Mouse (Mus musculus) thymus, adult 2 months (tissue): ENCODE measurements around the gene Supt16. TPM values are rescaled to one million over a fixed set of nuclear protein-coding genes. Genes with fewer than 3 reads are reported as not detected.

Experiments used
- DNase-seq: peaks from one replicate; pipeline ENCODE4 v3.0.0; 2021
- H3K27ac ChIP-seq: fragments of 200-500 bp; 2 replicates; pipeline ENCODE4 v1.5.1; 2012; ENCODE audit warnings: low read length, control low read depth; ENCODE audit not compliant: control insufficient read depth, insufficient read depth
- H3K27me3 ChIP-seq: fragments of 200-500 bp; 2 replicates; pipeline ENCODE4 v1.6.1; 2012; ENCODE audit warnings: mild to moderate bottlenecking, low read length, moderate library complexity, mixed read lengths; ENCODE audit not compliant: control insufficient read depth, insufficient read depth
- H3K36me3 ChIP-seq: fragments of 200-500 bp; 2 replicates; pipeline ENCODE4 v1.6.1; 2012; ENCODE audit warnings: mild to moderate bottlenecking, low read length, moderate library complexity; ENCODE audit not compliant: control insufficient read depth, insufficient read depth
- H3K4me1 ChIP-seq: fragments of 200-500 bp; replicated peaks from 2 replicates; pipeline ENCODE4 v1.6.1; 2012; ENCODE audit warnings: low read length; ENCODE audit not compliant: control insufficient read depth, insufficient read depth
- H3K4me3 ChIP-seq: fragments of 200-500 bp; 2 replicates; pipeline ENCODE4 v1.5.1; 2012; ENCODE audit warnings: mild to moderate bottlenecking, low read length, control low read depth, moderate library complexity; ENCODE audit not compliant: control insufficient read depth, insufficient read depth
- CTCF ChIP-seq: fragments of 200-500 bp; IDR thresholded peaks from 2 replicates; pipeline ENCODE4 v1.5.1; 2012; ENCODE audit warnings: mild to moderate bottlenecking, control low read depth, low read length, moderate library complexity, borderline replicate concordance; ENCODE audit not compliant: control insufficient read depth, poor library complexity, insufficient read depth; ENCODE audit errors: extremely low read depth
- POLR2A ChIP-seq: fragments of 200-500 bp; IDR thresholded peaks from 2 replicates; pipeline ENCODE4 v1.6.1; 2012; ENCODE audit warnings: mild to moderate bottlenecking, low read length, control low read depth, moderate library complexity; ENCODE audit not compliant: control insufficient read depth, poor library complexity, insufficient read depth; ENCODE audit errors: extremely low read depth
- WGBS: fragments of 180-500 bp; shearing (Covaris S2); methylation state at CpG from one replicate; pipeline ENCODE4 v1.1.7; 2018; 5-methylcytosine and 5-hydroxymethylcytosine counted together
- polyA plus RNA-seq: library from polyadenylated mRNA; depleted of rRNA; stranded (reverse); fragments of >200 nt; gene quantifications from 2 replicates; pipeline ENCODE4 v1.2.3, GENCODE M21; 2012; rRNA removed

Gene Supt16
- polyA plus RNA-seq, 1 experiment: 19.1 TPM

- DNase-seq: no peak
Observed at GRCm38 (mm10) chr14:52118456-52118822, 78.8 kb downstream of the Supt16 start.

GRCm38 (mm10) chr14:52117241-52117640 is 80.0 kb downstream of the Supt16 start:
- H3K4me3 ChIP-seq: no peak overlapping the region
- no peaks in the 10 kb centered on the region for H3K27me3 ChIP-seq
- no peaks in the 10 kb centered on the region for H3K36me3 ChIP-seq
- DNase-seq: no peak
- H3K27ac ChIP-seq: no peak overlapping the region
- WGBS: 96% methylated on average over 5 of the region's 5 CpGs
- TF ChIP-seq CTCF (no peak), POLR2A (no peak)
- peaks cover 6% of the 10 kb centered on the region for H3K4me1 ChIP-seq

More at GRCm38 (mm10) chr14:52118456-52118822, 78.8 kb downstream of the Supt16 start:
- H3K4me3 ChIP-seq: no peak overlapping the region
- 79% methylated on average over 8 of the region's 8 CpGs for WGBS
- TF ChIP-seq POLR2A (no peak), CTCF (no peak)
- H3K27ac ChIP-seq: no peak overlapping the region
- H3K4me1 ChIP-seq: peaks cover 6% of the 10 kb centered on the region
- no peaks in the 10 kb centered on the region for H3K27me3 ChIP-seq
- no peaks in the 10 kb centered on the region for H3K36me3 ChIP-seq

GRCm38 (mm10) chr14:52114101-52114500 is 83.1 kb downstream of the Supt16 start:
- no peak for DNase-seq
- WGBS: 89% methylated on average over 1 of the region's 1 CpGs
- Histone ChIP-seq H3K27ac (no peak overlapping the region), H3K4me3 (no peak overlapping the region), H3K36me3 (no peaks in the 10 kb centered on the region), H3K4me1 (peaks cover 2% of the 10 kb centered on the region), H3K27me3 (no peaks in the 10 kb centered on the region)
- TF ChIP-seq CTCF (no peak), POLR2A (no peak)

Other genes starting within 250 kb of the Supt16 start
- gene Arhgef40, start 212.7 kb downstream of the Supt16 start, polyA plus RNA-seq: 55.2 and 62.3 TPM in 2 replicates
- gene Tmem253, start 181.8 kb downstream of the Supt16 start, polyA plus RNA-seq: 2.9 TPM in 2 replicates
- gene Zfp219, start 176.7 kb downstream of the Supt16 start, polyA plus RNA-seq: 253 and 269 TPM in 2 replicates
- gene Olfr221, start 155.0 kb downstream of the Supt16 start, polyA plus RNA-seq: not detected in 2 replicates
- gene Hnrnpc, start 93.4 kb downstream of the Supt16 start, polyA plus RNA-seq: 163 and 171 TPM in 2 replicates
- 3.1 and 3.9 TPM in 2 replicates for gene Rpgrip1, start 86.7 kb downstream of the Supt16 start, polyA plus RNA-seq
- 66.6 and 70.2 TPM in 2 replicates for gene Chd8, start 60.4 kb upstream of the Supt16 start, polyA plus RNA-seq
- 73.5 and 96.7 TPM in 2 replicates for gene Tox4, start 81.7 kb upstream of the Supt16 start, polyA plus RNA-seq
- gene Rab2b, start 82.1 kb upstream of the Supt16 start, polyA plus RNA-seq: 12.8 and 15.3 TPM in 2 replicates
- gene Mettl3, start 107.7 kb upstream of the Supt16 start, polyA plus RNA-seq: 51.4 and 54.2 TPM in 2 replicates
- gene Sall2, start 131.3 kb upstream of the Supt16 start, polyA plus RNA-seq: 23.3 and 24.7 TPM in 2 replicates
- gene Olfr1513, start 159.0 kb upstream of the Supt16 start, polyA plus RNA-seq: not detected in 2 replicates
- 0.04 TPM in 1 of 2 replicates, not detected in the other for gene Olfr1512, start 181.8 kb upstream of the Supt16 start, polyA plus RNA-seq
- not detected in 2 replicates for gene Olfr1511, start 200.0 kb upstream of the Supt16 start, polyA plus RNA-seq
- gene Olfr1510, start 217.0 kb upstream of the Supt16 start, polyA plus RNA-seq: not detected in 2 replicates
- gene Olfr1509, start 245.6 kb upstream of the Supt16 start, polyA plus RNA-seq: not detected in 2 replicates